Mouse (Mus musculus) bone marrow macrophage, adult 2 months (primary cell): Measurements from ENCODE around the gene Tubb4b.

Source experiments
- CTCF ChIP-seq: IDR thresholded peaks from 2 replicates; pipeline ENCODE4 v1.5.1; 2012; ENCODE audit warnings: low read depth, mild to moderate bottlenecking, low read length, moderate library complexity
- POLR2A ChIP-seq: IDR thresholded peaks from 2 replicates; pipeline ENCODE4 v1.6.1; 2012; ENCODE audit warnings: mild to moderate bottlenecking, low read depth, low read length, borderline replicate concordance

GRCm38 (mm10) chr2:25233421-25233820 is 8.9 kb upstream of the Tubb4b start:
- TF ChIP-seq POLR2A (no peak), CTCF (no peak)
